Comparison of ENCODE assay signal across 9 mouse cellular contexts in the genomic region with DNA sequence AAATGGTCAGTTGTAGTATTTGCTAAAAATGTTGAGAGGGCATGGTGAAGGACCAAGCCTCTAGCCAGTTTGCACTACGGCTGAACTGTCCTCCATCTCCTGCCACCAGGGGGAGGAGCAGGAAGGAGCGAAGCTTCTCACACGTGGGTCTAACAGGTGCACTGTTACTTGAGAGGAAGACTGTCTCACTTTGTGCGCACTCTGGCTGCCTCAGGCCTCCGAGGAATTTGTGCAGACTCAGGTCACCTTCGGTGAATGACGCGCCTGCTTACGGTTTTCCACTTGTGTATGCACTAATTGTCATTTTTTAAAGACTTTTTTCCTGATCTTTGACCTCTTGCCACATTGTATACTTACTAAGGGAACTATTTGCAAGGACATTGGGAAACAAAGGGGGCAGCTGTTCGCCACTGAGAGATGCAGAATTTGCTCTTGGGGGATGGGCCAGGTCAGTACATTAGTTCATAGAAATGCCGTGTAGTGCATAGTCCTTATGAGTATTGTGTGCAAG.
A peak's percentile ranks its signal among the peaks of the same experiment; 100 is the strongest.
DNase-seq lines count a peak whose midpoint lies in the region; ATAC-seq and TF ChIP-seq lines count a peak whose summit lies in the region.
"Had no signal": no experiment of that assay in that cellular context is flagged by ENCODE, and none has a peak within 500 bp of the region (broad histone marks: within the 10 kb centered on the region; RNA-seq: fewer than 3 reads in every experiment).

No protein-coding gene starts in this region.

- intact Hi-C loops in left cerebral cortex, postnatal 10 days (cut with DNase I), result no loop called here

- DNase-seq in adrenal gland, postnatal 10 days, result peak; percentile 27
- no peak for DNase-seq in adrenal gland, adult 8-10 months
- peak; percentile 25 for DNase-seq in neural tube, embryonic 11.5 days (ENCODE audit: low spot score)
- DNase-seq in kidney, postnatal 10 days, result peak; percentile 57
- no peak for DNase-seq in ovary, postnatal 14 days (ENCODE audit: low spot score)
- DNase-seq in left cerebral cortex, postnatal 10 days (ENCODE audit: extremely low spot score in 1 of 2, low spot score in 2 of 2), result no peak

- 75% methylated on average over 11 of the region's 11 CpGs for WGBS in neural tube, embryonic 11.5 days
- 79% methylated on average over 11 of the region's 11 CpGs for WGBS in neural tube, embryonic 15.5 days
- 68% methylated on average over 11 of the region's 11 CpGs for WGBS in olfactory bulb, adult 2 months

- H3K36me3 ChIP-seq in neural tube, embryonic 11.5 days (ENCODE audit: control insufficient read depth, insufficient read depth, low read length), result peaks cover 2% of the 10 kb centered on the region
- peaks cover 44% of the 10 kb centered on the region for H3K36me3 ChIP-seq in neural tube, embryonic 15.5 days

- no peak overlapping the region for H3K27ac ChIP-seq in neural tube, embryonic 11.5 days (ENCODE audit: low read depth, low read length)
- H3K27ac ChIP-seq in neural tube, embryonic 15.5 days (replicated peaks), result no peak overlapping the region
- H3K27ac ChIP-seq in olfactory bulb, adult 2 months (ENCODE audit: insufficient read depth, low read depth, low read length), result no peak overlapping the region
- H3K27ac ChIP-seq: neural tube, embryonic 13.5 days had no signal

- no peak overlapping the region for H3K4me3 ChIP-seq in neural tube, embryonic 11.5 days (ENCODE audit: low read depth, low read length)
- H3K4me3 ChIP-seq in neural tube, embryonic 15.5 days (replicated peaks), result no peak overlapping the region
- no peak overlapping the region for H3K4me3 ChIP-seq in olfactory bulb, adult 2 months (ENCODE audit: insufficient read depth, low read depth, low read length)
- H3K4me3 ChIP-seq: neural tube, embryonic 13.5 days had no signal

- 0 out of 2 replicates have a peak, but pooled peaks have one; percentile 17 for TF ChIP-seq CTCF in olfactory bulb, adult 2 months (IDR thresholded peaks at IDR 0.05; ENCODE audit: insufficient read depth, low read depth, low read length)

- no peaks in the 10 kb centered on the region for H3K9me3 ChIP-seq in neural tube, embryonic 11.5 days (ENCODE audit: control insufficient read depth, low read length)
- no peaks in the 10 kb centered on the region for H3K9me3 ChIP-seq in neural tube, embryonic 15.5 days (replicated peaks)
- H3K9me3 ChIP-seq: neural tube, embryonic 13.5 days had no signal

- H3K9ac ChIP-seq in neural tube, embryonic 11.5 days (ENCODE audit: low read length), result no peak overlapping the region
- no peak overlapping the region for H3K9ac ChIP-seq in neural tube, embryonic 15.5 days (replicated peaks)
- H3K9ac ChIP-seq: neural tube, embryonic 13.5 days had no signal

- ATAC-seq in neural tube, embryonic 11.5 days (ENCODE audit: insufficient read depth, low FRiP score, low TSS enrichment), result no peak
- ATAC-seq in neural tube, embryonic 15.5 days (ENCODE audit: low FRiP score), result no peak

- TF ChIP-seq POLR2A in olfactory bulb, adult 2 months (IDR thresholded peaks at IDR 0.05; ENCODE audit: insufficient read depth, low read depth, low read length), result no peak

- H3K4me1 ChIP-seq in neural tube, embryonic 11.5 days (ENCODE audit: control insufficient read depth, insufficient read depth, low read length), result no peaks in the 10 kb centered on the region
- H3K4me1 ChIP-seq in neural tube, embryonic 15.5 days, result no peaks in the 10 kb centered on the region
- H3K4me1 ChIP-seq in olfactory bulb, adult 2 months (ENCODE audit: control insufficient read depth, insufficient read depth, low read length), result no peaks in the 10 kb centered on the region
- H3K4me1 ChIP-seq: neural tube, embryonic 13.5 days had no signal

- H3K27me3 ChIP-seq in neural tube, embryonic 11.5 days (ENCODE audit: control insufficient read depth, insufficient read depth, low read length), result no peaks in the 10 kb centered on the region
- no peaks in the 10 kb centered on the region for H3K27me3 ChIP-seq in neural tube, embryonic 15.5 days (replicated peaks)
- H3K27me3 ChIP-seq: neural tube, embryonic 13.5 days had no signal

- H3K4me2 ChIP-seq in neural tube, embryonic 11.5 days (ENCODE audit: low read depth), result no peak overlapping the region
- no peak overlapping the region for H3K4me2 ChIP-seq in neural tube, embryonic 15.5 days
- H3K4me2 ChIP-seq: neural tube, embryonic 13.5 days had no signal

Comparison
In these comparisons a context has a peak if more than half of its experiments do, and no peak if none do; other contexts are left out.
1. DNase-seq: peak in adrenal gland, postnatal 10 days (single experiment), neural tube, embryonic 11.5 days (single experiment) and kidney, postnatal 10 days (single experiment); none in adrenal gland, adult 8-10 months (single experiment), ovary, postnatal 14 days (single experiment) and left cerebral cortex, postnatal 10 days (0 of 2).